Mouse (Mus musculus) cortical plate, adult 2 months (tissue): ENCODE data around the gene Tsc22d4.

Experiments
- CTCF ChIP-seq: fragments of 200-500 bp; IDR thresholded peaks from 2 replicates; pipeline ENCODE4 v1.5.1; 2011; ENCODE audit warnings: mild to moderate bottlenecking, control low read depth, low read length; ENCODE audit not compliant: insufficient read depth; ENCODE audit errors: extremely low read depth
- POLR2A ChIP-seq: fragments of 200-500 bp; IDR thresholded peaks from 2 replicates; pipeline ENCODE4 v1.6.1; 2011; ENCODE audit warnings: mild to moderate bottlenecking, low read length, control low read depth; ENCODE audit not compliant: insufficient read depth; ENCODE audit errors: extremely low read depth

DNA sequence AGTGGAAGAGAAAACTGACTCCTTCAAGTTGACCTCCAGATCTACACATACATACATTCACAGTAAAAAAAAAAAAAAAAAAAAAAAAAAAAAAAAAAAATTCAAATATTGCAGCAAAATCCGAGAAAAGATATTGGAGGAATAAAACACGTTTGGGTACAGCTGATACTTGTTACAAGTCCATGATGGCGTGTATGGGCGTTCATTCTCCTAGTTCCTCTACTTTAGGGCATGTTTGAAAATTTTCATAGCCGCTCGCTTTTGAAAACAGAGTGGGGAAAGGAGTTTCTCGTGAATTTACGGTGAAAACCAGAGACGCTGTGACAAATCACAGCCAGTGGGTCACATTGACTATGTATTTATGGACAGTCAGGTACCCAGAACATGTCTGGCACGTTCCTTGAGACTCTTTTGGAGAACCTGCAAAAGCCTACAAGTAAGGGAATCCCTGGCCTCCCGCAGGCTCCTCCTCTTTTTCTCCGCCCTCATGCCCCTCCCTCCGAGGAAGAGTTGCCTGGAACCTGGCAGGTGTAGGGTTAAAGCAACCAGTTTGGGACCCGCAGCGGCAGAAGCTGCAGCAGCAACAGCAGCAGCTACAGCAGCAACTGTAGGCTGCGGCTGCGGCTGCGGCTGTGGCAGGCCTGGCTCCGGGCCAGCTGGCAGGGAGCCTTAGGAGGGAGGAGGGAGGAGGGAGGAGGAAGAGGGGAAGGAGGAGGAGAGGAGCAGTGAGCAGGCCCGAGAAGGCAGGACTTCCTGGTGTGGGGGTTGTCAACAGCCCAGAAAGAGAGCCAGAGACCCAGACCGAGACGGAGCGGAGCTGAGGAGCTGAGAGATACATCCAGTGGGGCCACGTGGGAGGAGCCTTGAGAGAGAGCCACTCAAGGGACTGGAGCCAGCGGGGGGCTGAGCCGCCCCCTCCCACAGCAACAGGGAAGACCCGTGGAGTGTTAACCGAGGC is at the start of gene Tsc22d4:
- TF ChIP-seq CTCF (no peak), POLR2A (peak; percentile 78; the same call in 1 of the 2 replicates)
